ENCODE assay signal across 13 mouse cellular contexts in the genomic region with DNA sequence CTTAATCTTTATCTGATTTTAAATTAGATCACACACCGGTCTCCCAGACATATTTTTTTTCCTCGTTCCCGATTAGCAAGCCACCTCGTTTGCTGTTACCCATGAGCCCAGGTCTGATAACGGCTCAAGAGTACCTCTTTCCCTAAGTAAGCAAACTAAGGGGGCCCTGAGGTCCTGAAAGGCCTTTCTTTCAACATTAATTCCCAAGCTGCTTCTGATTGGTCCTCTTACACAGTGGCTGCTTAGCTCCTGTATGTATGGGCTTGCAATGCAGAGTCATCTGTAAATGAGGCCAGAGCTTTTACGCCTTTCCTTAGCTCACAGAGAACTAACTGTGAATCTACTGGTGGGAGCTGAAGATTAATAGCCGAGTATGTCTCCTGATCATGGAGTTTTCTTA. TPM values are rescaled to one million over a fixed set of nuclear protein-coding genes. Genes with fewer than 3 reads are reported as not detected.
"Had no signal": no experiment of that assay in that cellular context is flagged by ENCODE, and none has a peak within 500 bp of the region (broad histone marks: within the 10 kb centered on the region; RNA-seq: fewer than 3 reads in every experiment).

No protein-coding gene starts in this region.

- H3K27ac ChIP-seq: kidney, postnatal 0 days; limb, embryonic 15.5 days; liver, embryonic 14.5 days; midbrain, embryonic 12.5 days had no signal

- H3K4me1 ChIP-seq: limb, embryonic 15.5 days; midbrain, embryonic 12.5 days had no signal

- DNase-seq: kidney, adult 11 months; kidney, adult 9 months; kidney, postnatal 36 days; layer of hippocampus, adult 9-11 months; layer of hippocampus, postnatal 36 days; lung, adult 2 months; right cerebral cortex, adult 18-20 months; thymus, postnatal 36 days had no signal

- H3K4me2 ChIP-seq: limb, embryonic 15.5 days; midbrain, embryonic 12.5 days had no signal

- H3K36me3 ChIP-seq: limb, embryonic 15.5 days; midbrain, embryonic 12.5 days had no signal

- H3K4me3 ChIP-seq: limb, embryonic 15.5 days; midbrain, embryonic 12.5 days had no signal

- H3K27me3 ChIP-seq: limb, embryonic 15.5 days; midbrain, embryonic 12.5 days had no signal

- H3K9ac ChIP-seq: limb, embryonic 15.5 days; liver, embryonic 14.5 days; midbrain, embryonic 12.5 days had no signal

- H3K9me3 ChIP-seq: limb, embryonic 15.5 days; midbrain, embryonic 12.5 days had no signal

RNA-seq across cellular contexts. Expression of a gene that starts 15.7 kb away (rescaled TPM):
- total RNA-seq: layer of hippocampus, adult 18-20 months had no signal
